Mouse (Mus musculus): ENCODE measurements around the gene Alkal2. TPM values are rescaled to one million over a fixed set of nuclear protein-coding genes. Genes with fewer than 3 reads are reported as not detected.

The Alkal2 gene
- polyA plus RNA-seq, 1 experiment from 2014 or later: 14.4 TPM

GRCm38 (mm10) chr12:30933299-30933698 is 49.2 kb downstream of the Alkal2 start:
- no peak overlapping the region for H3K4me2 ChIP-seq (ENCODE audit: low read depth, low read length)
- WGBS: 77% methylated on average over 2 of the region's 2 CpGs
- H3K36me3 ChIP-seq (replicated peaks; ENCODE audit: control insufficient read depth, insufficient read depth, low read depth, low read length): no peaks in the 10 kb centered on the region
- no peaks in the 10 kb centered on the region for H3K9me3 ChIP-seq (replicated peaks; ENCODE audit: control insufficient read depth, low read length)
- no peak overlapping the region for H3K27ac ChIP-seq (replicated peaks; ENCODE audit: low read depth, low read length)
- no peaks in the 10 kb centered on the region for H3K4me1 ChIP-seq (ENCODE audit: control insufficient read depth, insufficient read depth, low read length)
- no peaks in the 10 kb centered on the region for H3K27me3 ChIP-seq (ENCODE audit: control insufficient read depth, insufficient read depth, low read length)
- DNase-seq (ENCODE audit: low spot score): no peak
- H3K4me3 ChIP-seq (ENCODE audit: low read depth, low read length): no peak overlapping the region
- no peak for ATAC-seq (replicated peaks; ENCODE audit: insufficient number of reproducible peaks, low FRiP score, low TSS enrichment, low read depth)
- H3K9ac ChIP-seq (replicated peaks; ENCODE audit: low read length): no peak overlapping the region

GRCm38 (mm10) chr12:30936899-30937298 is 52.8 kb downstream of the Alkal2 start:
- ATAC-seq (replicated peaks; ENCODE audit: insufficient number of reproducible peaks, low FRiP score, low TSS enrichment, low read depth) (no peak), DNase-seq (ENCODE audit: low spot score) (no peak)
- H3K4me3 ChIP-seq (ENCODE audit: low read depth, low read length): no peak overlapping the region
- no peaks in the 10 kb centered on the region for H3K4me1 ChIP-seq (ENCODE audit: control insufficient read depth, insufficient read depth, low read length)
- H3K27me3 ChIP-seq (ENCODE audit: control insufficient read depth, insufficient read depth, low read length): no peaks in the 10 kb centered on the region
- H3K4me2 ChIP-seq (ENCODE audit: low read depth, low read length): no peak overlapping the region
- WGBS: 76% methylated on average over 2 of the region's 2 CpGs
- H3K27ac ChIP-seq (replicated peaks; ENCODE audit: low read depth, low read length): no peak overlapping the region
- no peak overlapping the region for H3K9ac ChIP-seq (replicated peaks; ENCODE audit: low read length)
- H3K36me3 ChIP-seq (replicated peaks; ENCODE audit: control insufficient read depth, insufficient read depth, low read depth, low read length): no peaks in the 10 kb centered on the region
- no peaks in the 10 kb centered on the region for H3K9me3 ChIP-seq (replicated peaks; ENCODE audit: control insufficient read depth, low read length)

Other genes starting within 250 kb of the Alkal2 start
- gene Acp1, start 27.3 kb downstream of the Alkal2 start, polyA plus RNA-seq (2014; fragmentation: Nextera tagmentation; extraction: Ambion mirVana): 202 and 207 TPM in 2 replicates
- gene Sh3yl1, start 27.3 kb downstream of the Alkal2 start, polyA plus RNA-seq (2014; fragmentation: Nextera tagmentation; extraction: Ambion mirVana): 22.0 and 23.2 TPM in 2 replicates
- gene Fam110c, start 189.5 kb downstream of the Alkal2 start, polyA plus RNA-seq (2014; fragmentation: Nextera tagmentation; extraction: Ambion mirVana): 0.17 and 0.38 TPM in 2 replicates

Measured in embryonic facial prominence, embryonic 11.5 days (tissue).